Mouse (Mus musculus) stomach, embryonic 16.5 days (tissue): ENCODE data around the gene Mvp. TPM values are rescaled to one million over a fixed set of nuclear protein-coding genes. Genes with fewer than 3 reads are reported as not detected.

Experiments
- ATAC-seq: fragments of 200-750 bp; cut with Nextera tagmentation; 2 replicates; pipeline ENCODE4 v1.8.0; 2017; ENCODE audit warnings: moderate number of reproducible peaks, moderate TSS enrichment; ENCODE audit not compliant: insufficient read depth, low FRiP score
- H3K27ac ChIP-seq: fragments of 300-500 bp; sonication (generic); 2 replicates; pipeline ENCODE4 v1.5.1; 2014; ENCODE audit warnings: low read length
- H3K27me3 ChIP-seq: fragments of 300-500 bp; sonication (generic); 2 replicates; pipeline ENCODE4 v1.6.1; 2014; ENCODE audit warnings: low read length, control low read depth, mixed read lengths; ENCODE audit not compliant: control insufficient read depth, insufficient read depth
- H3K36me3 ChIP-seq: fragments of 300-500 bp; sonication (generic); 2 replicates; pipeline ENCODE4 v1.6.1; 2014; ENCODE audit warnings: low read length; ENCODE audit not compliant: control insufficient read depth, insufficient read depth
- H3K4me1 ChIP-seq: fragments of 300-500 bp; sonication (generic); 2 replicates; pipeline ENCODE4 v1.6.1; 2014; ENCODE audit warnings: low read length, control low read depth, mixed read lengths; ENCODE audit not compliant: control insufficient read depth, insufficient read depth
- H3K4me2 ChIP-seq: fragments of 300-500 bp; sonication (generic); 2 replicates; pipeline ENCODE4 v1.6.1; 2014; ENCODE audit warnings: low read depth, low read length, mixed read lengths
- H3K4me3 ChIP-seq: fragments of 300-500 bp; sonication (generic); replicated peaks from 2 replicates; pipeline ENCODE4 v1.5.1; 2014; ENCODE audit warnings: mild to moderate bottlenecking, low read length
- H3K9ac ChIP-seq: fragments of 300-500 bp; sonication (generic); 2 replicates; pipeline ENCODE4 v1.6.1; 2014; ENCODE audit warnings: low read length
- H3K9me3 ChIP-seq: fragments of 300-500 bp; sonication (generic); replicated peaks from 2 replicates; pipeline ENCODE4 v1.6.1; 2016; ENCODE audit warnings: low read length, control low read depth; ENCODE audit not compliant: control insufficient read depth
- WGBS: fragments of 180-500 bp; shearing (Covaris S2); extraction: QIAGEN DNeasy Blood & Tissue Kit; methylation state at CpG from one replicate; pipeline ENCODE4 v1.1.7; 2014; 5-methylcytosine and 5-hydroxymethylcytosine counted together
- polyA plus RNA-seq: library from polyadenylated mRNA; unstranded; fragments of >200 nt; fragmentation: Nextera tagmentation; extraction: Ambion mirVana; gene quantifications from 2 replicates; pipeline ENCODE4 v1.2.1, GENCODE M21; 2015

Mvp gene
- polyA plus RNA-seq, 1 experiment from 2014 or later: 28.0 TPM

DNA sequence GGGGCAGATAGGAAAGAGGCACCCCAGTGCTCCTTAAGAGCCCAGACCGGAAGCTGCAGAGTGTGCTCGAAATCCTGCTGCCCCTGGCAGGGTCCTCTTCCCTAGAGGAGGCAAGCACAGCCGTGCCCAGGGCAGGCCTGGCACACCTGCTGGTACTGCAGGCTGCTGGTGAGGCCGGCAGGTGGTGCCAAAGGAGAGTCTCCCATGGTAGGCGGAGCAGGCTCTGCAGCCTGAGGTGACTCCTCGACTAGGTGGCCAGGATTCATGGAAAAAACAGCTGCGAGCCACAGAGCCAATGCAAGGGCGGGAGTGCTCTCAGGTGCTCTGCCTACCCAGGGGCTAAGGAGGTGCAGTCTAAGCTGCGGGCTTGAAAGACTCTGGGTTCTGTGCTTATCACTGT, 28.1 kb downstream of the Mvp start:
- H3K9ac ChIP-seq: no peak overlapping the region
- H3K4me1 ChIP-seq: no peaks in the 10 kb centered on the region
- no peaks in the 10 kb centered on the region for H3K9me3 ChIP-seq
- no peak overlapping the region for H3K4me3 ChIP-seq
- H3K36me3 ChIP-seq: no peaks in the 10 kb centered on the region
- no peak overlapping the region for H3K27ac ChIP-seq
- H3K27me3 ChIP-seq: no peaks in the 10 kb centered on the region
- H3K4me2 ChIP-seq: no peak overlapping the region
- 35% methylated on average over 9 of the region's 9 CpGs for WGBS
- ATAC-seq: peak; percentile 74; the same call in 1 of the 2 replicates

- WGBS: 41% methylated on average over 10 of the region's 10 CpGs
- H3K4me1 ChIP-seq: no peaks in the 10 kb centered on the region
- H3K9ac ChIP-seq: no peak overlapping the region
- H3K4me2 ChIP-seq: no peak overlapping the region
- no peaks in the 10 kb centered on the region for H3K9me3 ChIP-seq
- no peak overlapping the region for H3K4me3 ChIP-seq
- no peak overlapping the region for H3K27ac ChIP-seq
- no peak for ATAC-seq
- H3K36me3 ChIP-seq: 0 out of 2 replicates have a peak, but pooled peaks cover 4% of the 10 kb centered on the region
- no peaks in the 10 kb centered on the region for H3K27me3 ChIP-seq
Observed at GRCm38 (mm10) chr7:126984667-126985444, 29.6 kb downstream of the Mvp start.

DNA sequence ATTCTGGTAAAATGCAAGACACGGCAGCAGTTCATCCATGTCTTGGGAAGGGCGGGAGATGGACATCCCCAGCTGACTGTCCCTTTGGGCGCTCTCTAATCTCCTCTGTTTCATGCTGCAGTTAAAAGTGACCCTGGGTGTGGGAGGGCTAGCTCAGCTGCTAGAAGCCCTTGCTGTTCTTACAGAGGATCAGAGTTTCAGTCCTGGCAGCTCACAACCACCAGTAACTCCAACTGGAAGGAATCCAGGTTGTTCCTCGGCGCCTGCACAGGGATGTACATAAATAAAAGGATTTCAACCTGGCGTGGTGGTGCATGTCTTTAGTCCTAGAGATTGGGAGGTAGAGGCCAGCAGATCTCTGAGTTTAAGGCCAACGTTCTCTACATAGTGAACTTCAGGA, 31.3 kb downstream of the Mvp start:
- H3K27me3 ChIP-seq: no peaks in the 10 kb centered on the region
- no peak overlapping the region for H3K9ac ChIP-seq
- no peak overlapping the region for H3K4me3 ChIP-seq
- no peak overlapping the region for H3K27ac ChIP-seq
- no peak for ATAC-seq
- H3K4me1 ChIP-seq: no peaks in the 10 kb centered on the region
- 63% methylated on average over 7 of the region's 7 CpGs for WGBS
- no peak overlapping the region for H3K4me2 ChIP-seq
- H3K36me3 ChIP-seq: peaks cover 8% of the 10 kb centered on the region; the same call in 1 of the 2 replicates
- H3K9me3 ChIP-seq: no peaks in the 10 kb centered on the region

DNA sequence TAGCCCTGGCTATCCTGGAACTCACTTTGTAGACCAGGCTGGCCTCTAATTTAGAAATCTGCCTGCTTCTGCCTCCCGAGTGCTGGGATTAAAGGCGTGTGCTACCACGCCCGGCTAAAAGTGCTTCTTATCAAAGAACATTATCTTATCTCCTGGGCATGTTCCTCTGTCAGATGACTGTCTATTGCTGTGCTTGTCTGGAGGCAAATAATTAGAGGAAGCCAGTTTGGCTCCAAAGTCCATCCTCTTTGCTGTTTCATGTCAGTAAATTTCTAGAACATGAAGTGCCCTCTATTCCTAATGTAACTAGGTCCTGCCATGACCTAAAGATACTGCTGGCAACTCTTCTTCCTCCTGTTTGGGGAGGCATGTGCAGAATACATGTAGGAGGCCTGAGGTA, 32.4 kb downstream of the Mvp start:
- 72% methylated on average over 4 of the region's 4 CpGs for WGBS
- Histone ChIP-seq H3K27ac (no peak overlapping the region), H3K27me3 (no peaks in the 10 kb centered on the region), H3K4me1 (no peaks in the 10 kb centered on the region), H3K9me3 (no peaks in the 10 kb centered on the region), H3K4me3 (no peak overlapping the region), H3K9ac (no peak overlapping the region), H3K4me2 (no peak overlapping the region), H3K36me3 (peaks cover 8% of the 10 kb centered on the region; the same call in 1 of the 2 replicates)
- no peak for ATAC-seq

GRCm38 (mm10) chr7:126981601-126982000, 32.8 kb downstream of the Mvp start:
- Histone ChIP-seq H3K4me3 (no peak overlapping the region), H3K4me1 (no peaks in the 10 kb centered on the region), H3K36me3 (peaks cover 8% of the 10 kb centered on the region; the same call in 1 of the 2 replicates), H3K27ac (no peak overlapping the region), H3K27me3 (no peaks in the 10 kb centered on the region), H3K9me3 (no peaks in the 10 kb centered on the region), H3K4me2 (no peak overlapping the region), H3K9ac (no peak overlapping the region)
- WGBS: 90% methylated on average over 2 of the region's 2 CpGs
- ATAC-seq: no peak

GRCm38 (mm10) chr7:126978841-126979240, 35.6 kb downstream of the Mvp start:
- ATAC-seq: no peak
- peaks cover 8% of the 10 kb centered on the region; the same call in 1 of the 2 replicates for H3K36me3 ChIP-seq
- no peaks in the 10 kb centered on the region for H3K27me3 ChIP-seq
- H3K4me2 ChIP-seq: no peak overlapping the region
- 88% methylated on average over 6 of the region's 6 CpGs for WGBS
- H3K4me3 ChIP-seq: no peak overlapping the region
- no peak overlapping the region for H3K27ac ChIP-seq
- H3K4me1 ChIP-seq: no peaks in the 10 kb centered on the region
- H3K9ac ChIP-seq: no peak overlapping the region
- no peaks in the 10 kb centered on the region for H3K9me3 ChIP-seq

DNA sequence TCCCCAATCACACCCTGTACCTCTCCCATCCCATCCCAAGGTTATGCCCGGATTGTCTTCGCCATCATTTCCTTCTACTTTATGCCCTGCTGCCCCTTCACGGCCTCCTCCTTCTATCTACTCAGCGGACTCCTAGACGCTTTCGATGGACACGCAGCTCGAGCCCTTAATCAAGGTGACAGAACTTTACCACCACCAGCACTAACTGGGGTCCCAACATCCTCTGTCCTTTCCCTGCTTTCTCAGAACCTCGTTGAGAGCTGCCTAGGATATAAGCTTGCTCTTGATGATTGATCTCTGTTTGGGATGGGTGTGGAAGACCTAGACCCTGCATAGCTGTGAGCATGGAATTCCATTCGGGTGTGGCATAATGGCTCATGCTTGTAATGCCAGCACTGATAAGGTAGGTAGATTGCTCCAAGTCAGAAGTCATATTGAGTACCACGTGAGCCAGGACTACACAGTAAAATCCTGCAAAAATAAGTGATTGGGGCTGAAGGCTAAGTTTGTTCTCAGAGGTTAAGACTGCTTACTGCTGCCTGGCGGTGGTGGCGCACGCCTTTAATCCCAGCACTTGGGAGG, 37.5 kb downstream of the Mvp start:
- no peaks in the 10 kb centered on the region for H3K4me1 ChIP-seq
- no peak for ATAC-seq

DNA sequence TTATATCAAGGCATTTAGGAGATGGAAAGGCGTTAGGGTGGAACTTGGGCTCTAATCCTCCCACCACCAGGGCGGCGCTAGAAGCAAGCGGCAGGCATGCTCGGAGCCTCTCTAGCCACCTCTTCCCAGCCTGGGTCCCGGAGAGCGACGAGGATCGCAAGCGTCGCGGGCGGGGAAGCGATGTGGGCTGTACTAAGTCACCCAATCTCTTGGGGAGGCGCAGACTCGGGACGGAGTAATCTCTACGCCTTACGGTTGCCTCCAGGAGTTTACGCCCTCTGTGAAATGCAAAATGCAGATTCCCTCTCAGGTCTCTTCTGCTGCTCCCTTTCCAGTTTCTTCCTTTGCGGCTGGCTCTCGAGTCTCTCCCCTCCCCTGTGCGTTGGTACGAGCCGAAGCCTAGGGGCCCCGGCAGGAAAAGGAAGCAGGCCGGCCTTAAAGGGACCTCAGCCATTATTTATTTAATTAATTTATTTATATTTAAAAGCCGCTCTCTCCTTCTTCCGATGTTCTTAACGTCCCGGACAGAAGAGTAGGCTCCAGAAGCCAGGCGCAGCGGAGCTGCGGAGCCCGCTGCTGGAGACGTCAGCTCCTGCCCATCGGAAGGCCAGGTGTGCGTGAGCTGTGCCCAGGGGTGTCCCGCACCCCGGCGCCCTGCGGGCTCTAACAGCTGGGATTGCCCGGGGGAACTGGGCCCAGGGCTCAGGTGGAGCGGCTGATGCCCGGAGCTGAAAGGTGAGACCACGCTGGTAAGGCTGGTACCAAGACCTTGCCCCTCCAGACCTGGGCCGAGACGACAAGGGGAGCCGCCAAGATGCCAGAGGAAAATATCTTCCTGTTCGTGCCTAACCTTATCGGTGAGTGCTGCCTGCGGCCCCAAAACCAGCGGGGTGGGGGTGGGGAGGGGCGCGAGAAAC, 38.2 kb downstream of the Mvp start, which contains the start of gene Cdiptos:
Gene Cdiptos, minus strand, starts transcription at position 149 of the 917 bp plus-strand sequence.
- under 1% methylated on average over 55 of the region's 55 CpGs for WGBS
- peak; percentile 95 for ATAC-seq
- peak within 1 kb of the TSS; percentile 97 for H3K27ac ChIP-seq

More for the DNA sequence above, 37.5 kb downstream of the Mvp start:
- H3K9ac ChIP-seq: peak overlapping the region; percentile 98
- peaks cover 8% of the 10 kb centered on the region; the same call in 1 of the 2 replicates for H3K36me3 ChIP-seq
- H3K4me3 ChIP-seq: peak overlapping the region; percentile 98
- H3K4me2 ChIP-seq: peak overlapping the region; percentile 74
- no peaks in the 10 kb centered on the region for H3K9me3 ChIP-seq
- WGBS: 20% methylated on average over 14 of the region's 14 CpGs
- no peaks in the 10 kb centered on the region for H3K27me3 ChIP-seq
- H3K27ac ChIP-seq: peak overlapping the region; percentile 97

DNA sequence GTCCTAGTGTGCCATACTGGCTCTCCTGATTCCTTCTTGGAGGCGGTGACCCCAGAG, 38.7 kb downstream of the Mvp start, which contains the start of gene Cdipt:
Gene Cdipt, plus strand, starts transcription at position 22 of the 57 bp plus-strand sequence.
- Histone ChIP-seq H3K27ac (peak within 1 kb of the TSS; percentile 97), H3K9me3 (no peaks in the 10 kb centered on the region), H3K36me3 (peaks cover 8% of the 10 kb centered on the region; the same call in 1 of the 2 replicates), H3K4me3 (peak within 1 kb of the TSS; percentile 98), H3K4me2 (peak within 1 kb of the TSS; percentile 74), H3K4me1 (no peaks in the 10 kb centered on the region), H3K9ac (peak within 1 kb of the TSS; percentile 98), H3K27me3 (no peaks in the 10 kb centered on the region)
- no peak for ATAC-seq
- WGBS: 17% methylated on average over 1 of the region's 1 CpGs

More for the DNA sequence above, 38.2 kb downstream of the Mvp start, which contains the start of gene Cdiptos:
- Histone ChIP-seq H3K9me3 (no peaks in the 10 kb centered on the region), H3K9ac (peak within 1 kb of the TSS; percentile 98), H3K36me3 (peaks cover 8% of the 10 kb centered on the region; the same call in 1 of the 2 replicates), H3K4me3 (peak within 1 kb of the TSS; percentile 98), H3K4me2 (peak within 1 kb of the TSS; percentile 74), H3K4me1 (no peaks in the 10 kb centered on the region), H3K27me3 (no peaks in the 10 kb centered on the region)
